22 mouse cellular contexts compared by ENCODE assay signal in genomic region chr2:122580426-122580825, GRCm38 (mm10). TPM values are rescaled to one million over a fixed set of nuclear protein-coding genes. Genes with fewer than 3 reads are reported as not detected.
DNase-seq lines count a peak whose midpoint lies in the region; ATAC-seq and TF ChIP-seq lines count a peak whose summit lies in the region.
"Had no signal": no experiment of that assay in that cellular context is flagged by ENCODE, and none has a peak within 500 bp of the region (broad histone marks: within the 10 kb centered on the region; RNA-seq: fewer than 3 reads in every experiment).

No protein-coding gene starts in this region.

- H3K36me3 ChIP-seq in heart, embryonic 12.5 days, result no peaks in the 10 kb centered on the region
- H3K36me3 ChIP-seq in CH12.LX (replicated peaks in 1 of 2; ENCODE audit: control insufficient read depth in 1 of 2, insufficient read depth in 1 of 2, low read length in 1 of 2) (no peaks in the 10 kb centered on the region), myocyte (ENCODE audit: control insufficient read depth, insufficient read depth) (no peaks in the 10 kb centered on the region)
- H3K36me3 ChIP-seq: embryonic facial prominence, embryonic 12.5 days; forebrain, embryonic 15.5 days; midbrain, embryonic 13.5 days; neural tube, embryonic 13.5 days had no signal

- H3ac ChIP-seq in myocyte (ENCODE audit: control insufficient read depth, insufficient read length), result no peak overlapping the region

- 58% methylated on average over 10 of the region's 10 CpGs for WGBS in heart, embryonic 12.5 days

- H3K9me3 ChIP-seq in heart, embryonic 12.5 days (replicated peaks), result no peaks in the 10 kb centered on the region
- no peaks in the 10 kb centered on the region for H3K9me3 ChIP-seq in CH12.LX (replicated peaks; ENCODE audit: low read length)
- H3K9me3 ChIP-seq: embryonic facial prominence, embryonic 12.5 days; forebrain, embryonic 15.5 days; midbrain, embryonic 13.5 days; neural tube, embryonic 13.5 days had no signal

- in situ Hi-C loops in CH12.LX (cut with MboI; ENCODE audit: low pct_ligation_motif_present, low pct_unique_long_range_greater_than_20kb, low sequenced_read_pairs), result no loop called here

- intact Hi-C loops in heart, postnatal 10 days (cut with DNase I), result no loop called here
- intact Hi-C loops in gastrocnemius, postnatal 14 days (cut with DNase I; ENCODE audit: low total_unique reads), result no loop called here

- H3K79me2 ChIP-seq in CH12.LX (replicated peaks; ENCODE audit: control insufficient read depth, extremely low read depth, insufficient read depth, poor library complexity, severe bottlenecking), result no peaks in the 10 kb centered on the region
- no peaks in the 10 kb centered on the region for H3K79me2 ChIP-seq in myocyte (ENCODE audit: control insufficient read depth, insufficient read depth)

- peak overlapping the region; percentile 84 for H3K27ac ChIP-seq in heart, embryonic 12.5 days (ENCODE audit: poor library complexity, severe bottlenecking)
- no peak overlapping the region for H3K27ac ChIP-seq in CH12.LX (ENCODE audit: insufficient read depth, low read depth)
- H3K27ac ChIP-seq: embryonic facial prominence, embryonic 12.5 days; forebrain, embryonic 15.5 days; liver, embryonic 14.5 days; midbrain, embryonic 13.5 days; neural tube, embryonic 13.5 days had no signal

- no peak overlapping the region for H3K4me3 ChIP-seq in heart, embryonic 12.5 days
- H3K4me3 ChIP-seq in CH12.LX (replicated peaks in 1 of 3; ENCODE audit: low read depth in 2 of 3, low read length in 2 of 3, poor library complexity in 1 of 3) (no peak overlapping the region), myocyte (no peak overlapping the region)
- H3K4me3 ChIP-seq: embryonic facial prominence, embryonic 12.5 days; forebrain, embryonic 15.5 days; midbrain, embryonic 13.5 days; neural tube, embryonic 13.5 days had no signal

- ATAC-seq in heart, embryonic 12.5 days (ENCODE audit: insufficient number of reproducible peaks, low FRiP score), result no peak
- ATAC-seq: activated CD4-positive, CD25-positive, alpha-beta regulatory T cell, adult 4 months; forebrain, embryonic 15.5 days; lung, postnatal 0 days; midbrain, embryonic 13.5 days had no signal

- no peak overlapping the region for H3K9ac ChIP-seq in heart, embryonic 12.5 days
- H3K9ac ChIP-seq in CH12.LX (ENCODE audit: insufficient read depth, low read depth), result no peak overlapping the region
- H3K9ac ChIP-seq: embryonic facial prominence, embryonic 12.5 days; forebrain, embryonic 15.5 days; liver, embryonic 14.5 days; midbrain, embryonic 13.5 days; neural tube, embryonic 13.5 days had no signal

- TF ChIP-seq EP300 in CH12.LX (IDR thresholded peaks at IDR 0.05; ENCODE audit: low read length), result no peak

- DNase-seq in heart, postnatal 10 days, result no peak
- peak; percentile 40 for DNase-seq in kidney, adult 9 months
- no peak for DNase-seq in kidney, adult 11 months
- no peak for DNase-seq in CH12.LX (ENCODE audit: extremely low read depth)
- DNase-seq in gastrocnemius, postnatal 14 days, result no peak
- DNase-seq: adrenal gland, postnatal 10 days; cerebellum, adult 9-11 months; gastrocnemius, postnatal 25 days; spleen, adult 18-20 months; thymus, postnatal 36 days had no signal

- dilution Hi-C loops in CH12.LX (cut with MboI; ENCODE audit: extremely low pct_ligation_motif_present, extremely low pct_unique_long_range_greater_than_20kb, low sequenced_read_pairs), result no loop called here

- H3K4me1 ChIP-seq in heart, embryonic 12.5 days (replicated peaks), result peaks cover 20% of the 10 kb centered on the region
- H3K4me1 ChIP-seq in CH12.LX (ENCODE audit: control insufficient read depth in 1 of 2, insufficient read depth in 2 of 2), result peaks cover 0 to 9% of the 10 kb centered on the region in 2 experiments; a peak in 2 of 4 replicates
- H3K4me1 ChIP-seq: embryonic facial prominence, embryonic 12.5 days; forebrain, embryonic 15.5 days; midbrain, embryonic 13.5 days; neural tube, embryonic 13.5 days had no signal

- TF ChIP-seq RAD21 in CH12.LX (IDR thresholded peaks at IDR 0.05; ENCODE audit: low read depth, low read length), result no peak

- no peaks in the 10 kb centered on the region for H3K27me3 ChIP-seq in heart, embryonic 12.5 days (replicated peaks)
- H3K27me3 ChIP-seq in CH12.LX (replicated peaks) (peaks cover 2% of the 10 kb centered on the region), myocyte (ENCODE audit: control insufficient read depth, insufficient read depth, insufficient read length) (no peaks in the 10 kb centered on the region)
- H3K27me3 ChIP-seq: embryonic facial prominence, embryonic 12.5 days; forebrain, embryonic 15.5 days; midbrain, embryonic 13.5 days; neural tube, embryonic 13.5 days had no signal

- no peak overlapping the region for H3K4me2 ChIP-seq in heart, embryonic 12.5 days
- peak overlapping the region; percentile 50 for H3K4me2 ChIP-seq in CH12.LX (ENCODE audit: insufficient read depth, low read depth, poor library complexity, severe bottlenecking)
- H3K4me2 ChIP-seq in myocyte (ENCODE audit: low read depth), result peak overlapping the region; percentile 41
- H3K4me2 ChIP-seq: embryonic facial prominence, embryonic 12.5 days; forebrain, embryonic 15.5 days; midbrain, embryonic 13.5 days; neural tube, embryonic 13.5 days had no signal

- TF ChIP-seq POLR2A in CH12.LX (IDR thresholded peaks at IDR 0.05; ENCODE audit: low read depth, low read length) (no peak), myocyte (IDR thresholded peaks at IDR 0.05; ENCODE audit: insufficient read length, low read depth) (no peak)

- TF ChIP-seq CTCF in CH12.LX (conservative IDR thresholded peaks at IDR 0.05 in 1 of 2, IDR thresholded peaks at IDR 0.05 in 1 of 2; ENCODE audit: low read depth in 2 of 2, low read length in 2 of 2), result no peak

TF ChIP-seq in CH12.LX, 34 proteins besides CTCF, POLR2A, EP300 and RAD21:
- no peak for TF ChIP-seq ETS1 (conservative IDR thresholded peaks at IDR 0.05; ENCODE audit: low read depth, low read length)
- no peak for TF ChIP-seq SMC3 (IDR thresholded peaks at IDR 0.05; ENCODE audit: low read depth, low read length)
- TF ChIP-seq HCFC1 (IDR thresholded peaks at IDR 0.05; ENCODE audit: low read depth, low read length), result no peak
- no peak for TF ChIP-seq MAX (IDR thresholded peaks at IDR 0.05; ENCODE audit: low read length)
- TF ChIP-seq ZNF384 (IDR thresholded peaks at IDR 0.05; ENCODE audit: low read depth, low read length), result no peak

TF ChIP-seq in myocyte, 11 proteins besides CTCF, POLR2A, EP300 and RAD21:
- TF ChIP-seq CEBPB (IDR thresholded peaks at IDR 0.05; ENCODE audit: insufficient read depth, poor library complexity, severe bottlenecking), result no peak
- no peak for TF ChIP-seq E2F4 (IDR thresholded peaks at IDR 0.05; ENCODE audit: insufficient read depth)
- TF ChIP-seq MYOG (IDR thresholded peaks at IDR 0.05; ENCODE audit: control insufficient read depth in 1 of 3, insufficient read depth in 1 of 3, insufficient read length in 2 of 3, low read depth in 2 of 3), result no peak
- TF ChIP-seq POLR2AphosphoS2 (IDR thresholded peaks at IDR 0.05; ENCODE audit: insufficient read length, low read depth), result no peak
- no peak for TF ChIP-seq REST (IDR thresholded peaks at IDR 0.05; ENCODE audit: insufficient read depth, insufficient read length)
- TF ChIP-seq TCF12 (IDR thresholded peaks at IDR 0.05; ENCODE audit: insufficient read depth, poor library complexity, severe bottlenecking), result no peak
- no peak for TF ChIP-seq USF1 (IDR thresholded peaks at IDR 0.05; ENCODE audit: low read depth)
- TF ChIP-seq SRF (IDR thresholded peaks at IDR 0.05; ENCODE audit: control insufficient read depth, insufficient read length, low read depth), result no peak
- no peak for TF ChIP-seq MYOD1 (IDR thresholded peaks at IDR 0.05; ENCODE audit: control insufficient read depth in 1 of 3, insufficient read length in 2 of 3, low read depth in 2 of 3)
- TF ChIP-seq MAX (IDR thresholded peaks at IDR 0.05; ENCODE audit: low read depth), result no peak
- TF ChIP-seq TCF3 (IDR thresholded peaks at IDR 0.05; ENCODE audit: insufficient read length, low read depth), result no peak
TF ChIP-seq in myocyte: peak in this region for 0.

RNA-seq across cellular contexts. Expression of gene Gatm, which starts 30.7 kb away (rescaled TPM):
- polyA plus RNA-seq in heart, embryonic 12.5 days (2016; fragmentation: Nextera tagmentation; extraction: Ambion mirVana), result 29.9 and 34.8 TPM in 2 replicates
- total RNA-seq in heart, postnatal 10 days (2021), result 1 to 10 TPM; 7.5 to 8.2 TPM
- total RNA-seq in CH12.LX (2012; rRNA removed), result 35.9 and 46.0 TPM in 2 replicates
- total RNA-seq in CH12.LX (2014; rRNA removed), result 23.3 and 25.0 TPM in 2 replicates
- polyA plus RNA-seq in CH12.LX (2012; ENCODE audit: insufficient read length, low read depth), result 8.8 and 13.0 TPM in 2 replicates
- polyA plus RNA-seq in myocyte (2012; fragmentation: generic; extraction: Trizol), result 65.2 TPM
- total RNA-seq in gastrocnemius, postnatal 14 days (2021), result 10 to 100 TPM; 35.3 to 72.2 TPM

RNA-seq across cellular contexts. Expression of gene AA467197, which starts 56.4 kb away (rescaled TPM):
- not detected in 2 replicates for polyA plus RNA-seq in heart, embryonic 12.5 days (2016; fragmentation: Nextera tagmentation; extraction: Ambion mirVana)
- total RNA-seq in heart, postnatal 10 days (2021), result under 1 TPM in 1 of 2 experiments, not detected in 1; 0.45 TPM
- total RNA-seq in CH12.LX (2012; rRNA removed) (13.7 and 30.4 TPM in 2 replicates), CH12.LX (2014; rRNA removed) (6.4 and 6.6 TPM in 2 replicates)
- polyA plus RNA-seq in CH12.LX (2012; ENCODE audit: insufficient read length, low read depth) (3.1 and 3.7 TPM in 2 replicates), myocyte (2012; fragmentation: generic; extraction: Trizol) (1.2 TPM)
- not detected for total RNA-seq in gastrocnemius, postnatal 14 days (2021)
- total RNA-seq: gastrocnemius, postnatal 25 days; layer of hippocampus, postnatal 14 days had no signal
- polyA plus RNA-seq: forebrain, embryonic 15.5 days; hindbrain, embryonic 11.5 days; kidney, embryonic 14.5 days; midbrain, embryonic 13.5 days; neural tube, embryonic 13.5 days had no signal

Comparison
In these comparisons a context has a peak if more than half of its experiments do, and no peak if none do; other contexts are left out.
1. RNA of gene AA467197, which starts 56.4 kb away (total RNA-seq): 6.4 to 30.4 TPM in CH12.LX; 0.45 TPM in heart, postnatal 10 days and not detected in gastrocnemius, postnatal 14 days; every median in the first group is over 4 times any median in the second.